Mouse (Mus musculus): Measurements from ENCODE around the gene Rbm6. TPM values are rescaled to one million over a fixed set of nuclear protein-coding genes. Genes with fewer than 3 reads are reported as not detected.

Gene Rbm6
- polyA plus RNA-seq, 1 experiment from 2014 or later: 67.1 TPM

- Histone ChIP-seq H3K27me3 (ENCODE audit: insufficient read depth, poor library complexity, severe bottlenecking) (peaks cover 52% of the 10 kb centered on the region), H3K36me3 (peaks cover 24% of the 10 kb centered on the region), H3K4me1 (peaks cover 24% of the 10 kb centered on the region), H3K4me3 (peak overlapping the region; percentile 58), H3K9me3 (no peaks in the 10 kb centered on the region), H3K27ac (no peak overlapping the region)
- WGBS: 18% methylated on average over 17 of the region's 17 CpGs
- no peak for DNase-seq (ENCODE audit: low spot score)
Measured at GRCm38 (mm10) chr9:107901627-107901914, 28.5 kb upstream of the Rbm6 start.

GRCm38 (mm10) chr9:107900840-107901626 is 28.0 kb upstream of the Rbm6 start:
- 5% methylated on average over 44 of the region's 44 CpGs for WGBS
- no peaks in the 10 kb centered on the region for H3K9me3 ChIP-seq
- H3K27ac ChIP-seq: peak overlapping the region; percentile 37

DNA sequence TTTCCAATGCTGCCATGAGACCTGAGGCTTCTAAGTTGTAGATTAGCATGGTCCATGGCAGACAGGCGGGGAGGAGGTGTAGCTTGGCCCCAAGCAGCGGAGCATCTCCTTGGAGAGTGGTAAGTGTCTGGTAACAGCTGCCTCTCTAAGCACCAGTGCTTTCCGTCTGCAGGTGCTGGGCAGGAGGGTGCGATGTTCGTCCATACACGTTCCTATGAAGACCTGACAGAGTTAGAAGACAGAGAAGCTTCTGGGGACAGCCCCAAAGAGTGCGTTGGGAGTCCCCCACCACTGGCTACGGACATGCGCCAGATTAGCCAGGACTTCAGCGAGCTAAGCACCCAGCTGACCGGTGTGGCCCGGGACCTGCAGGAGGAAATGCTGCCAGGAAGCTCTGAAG is 26.8 kb upstream of the Rbm6 start:
- DNase-seq (ENCODE audit: low spot score): no peak
- Histone ChIP-seq H3K9me3 (no peaks in the 10 kb centered on the region), H3K27ac (no peak overlapping the region), H3K4me1 (peaks cover 15% of the 10 kb centered on the region), H3K36me3 (peaks cover 24% of the 10 kb centered on the region), H3K27me3 (ENCODE audit: insufficient read depth, poor library complexity, severe bottlenecking) (peaks cover 52% of the 10 kb centered on the region), H3K4me3 (no peak overlapping the region)
- 62% methylated on average over 12 of the region's 12 CpGs for WGBS

More at GRCm38 (mm10) chr9:107900840-107901626, 28.0 kb upstream of the Rbm6 start:
- Histone ChIP-seq H3K36me3 (peaks cover 24% of the 10 kb centered on the region), H3K27me3 (ENCODE audit: insufficient read depth, poor library complexity, severe bottlenecking) (peaks cover 52% of the 10 kb centered on the region), H3K4me3 (peak overlapping the region; percentile 58), H3K4me1 (peaks cover 18% of the 10 kb centered on the region)
- DNase-seq (ENCODE audit: low spot score): no peak

- Histone ChIP-seq H3K27me3 (ENCODE audit: insufficient read depth, poor library complexity, severe bottlenecking) (peaks cover 46% of the 10 kb centered on the region), H3K9me3 (no peaks in the 10 kb centered on the region), H3K27ac (no peak overlapping the region), H3K36me3 (peaks cover 24% of the 10 kb centered on the region), H3K4me1 (peaks cover 15% of the 10 kb centered on the region), H3K4me3 (no peak overlapping the region)
- 85% methylated on average over 10 of the region's 10 CpGs for WGBS
- DNase-seq (ENCODE audit: low spot score): no peak
Measured at GRCm38 (mm10) chr9:107898563-107898962, 25.5 kb upstream of the Rbm6 start.

GRCm38 (mm10) chr9:107891023-107891422 is 18.0 kb upstream of the Rbm6 start:
- DNase-seq (ENCODE audit: low spot score): no peak
- 100% methylated on average over 1 of the region's 1 CpGs for WGBS
- Histone ChIP-seq H3K27me3 (ENCODE audit: insufficient read depth, poor library complexity, severe bottlenecking) (peaks cover 8% of the 10 kb centered on the region; the same call in 1 of the 2 replicates), H3K36me3 (no peaks in the 10 kb centered on the region), H3K4me1 (peaks cover 20% of the 10 kb centered on the region), H3K27ac (no peak overlapping the region), H3K4me3 (no peak overlapping the region), H3K9me3 (no peaks in the 10 kb centered on the region)

DNA sequence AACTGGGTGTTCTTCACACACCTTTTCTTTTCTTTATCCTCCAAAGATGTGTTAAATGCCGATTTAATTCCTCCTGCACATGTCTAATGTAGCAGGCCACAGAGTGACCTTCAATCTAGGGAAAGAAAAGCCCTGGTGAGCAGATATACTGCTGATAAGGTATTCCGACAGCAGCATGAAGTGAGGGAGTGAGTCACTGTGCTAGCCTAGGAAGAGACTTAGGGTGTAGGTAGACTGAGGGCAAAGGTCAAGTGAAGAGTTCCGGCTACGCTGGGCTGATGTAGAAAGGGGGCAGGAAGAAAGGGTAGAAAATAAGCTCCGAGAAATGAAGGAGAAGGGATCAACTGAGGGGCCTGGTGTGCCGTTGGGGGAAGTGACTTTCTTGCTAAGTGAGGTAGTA is 17.2 kb upstream of the Rbm6 start:
- WGBS: 72% methylated on average over 6 of the region's 6 CpGs
- no peak for DNase-seq (ENCODE audit: low spot score)
- peaks cover 20% of the 10 kb centered on the region for H3K4me1 ChIP-seq
- H3K9me3 ChIP-seq: no peaks in the 10 kb centered on the region
- H3K4me3 ChIP-seq: no peak overlapping the region
- H3K27me3 ChIP-seq (ENCODE audit: insufficient read depth, poor library complexity, severe bottlenecking): peaks cover 10% of the 10 kb centered on the region; the same call in 1 of the 2 replicates
- H3K27ac ChIP-seq: no peak overlapping the region
- no peaks in the 10 kb centered on the region for H3K36me3 ChIP-seq

DNA sequence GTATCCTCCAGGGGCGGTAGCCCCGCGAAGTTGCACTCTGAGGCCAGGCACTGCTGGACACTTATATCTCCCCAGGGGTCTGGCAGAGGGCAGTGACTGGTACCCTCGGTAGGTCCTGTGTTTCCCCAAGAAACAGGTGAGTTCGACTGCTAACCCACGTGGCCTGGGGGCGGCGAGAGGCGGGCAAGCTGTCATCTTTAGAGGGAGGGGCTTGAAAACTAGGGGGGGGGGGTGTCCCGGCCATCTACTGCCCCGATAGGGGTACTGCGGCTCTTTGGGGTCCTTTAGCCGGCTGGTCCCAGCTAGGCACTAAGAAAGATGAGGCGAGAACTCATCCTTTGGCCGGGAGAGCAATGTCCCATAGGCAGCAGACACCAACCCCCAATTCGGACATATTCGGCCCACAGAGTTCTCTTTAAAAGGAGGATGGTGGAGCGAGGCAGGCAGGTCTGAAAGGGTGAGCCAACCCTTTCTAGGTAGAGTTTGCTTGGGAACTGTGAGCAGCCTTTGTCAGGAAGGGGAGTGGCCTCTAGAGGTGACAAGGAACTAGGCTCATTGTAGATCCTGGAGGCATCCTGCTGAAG is 15.3 kb upstream of the Rbm6 start:
- H3K36me3 ChIP-seq: no peaks in the 10 kb centered on the region
- H3K27ac ChIP-seq: peak overlapping the region; percentile 88
- H3K27me3 ChIP-seq (ENCODE audit: insufficient read depth, poor library complexity, severe bottlenecking): peaks cover 10% of the 10 kb centered on the region; the same call in 1 of the 2 replicates
- 0% methylated on average over 18 of the region's 18 CpGs for WGBS
- DNase-seq (ENCODE audit: low spot score): no peak
- peak overlapping the region; percentile 86 for H3K4me3 ChIP-seq
- peaks cover 20% of the 10 kb centered on the region for H3K4me1 ChIP-seq
- no peaks in the 10 kb centered on the region for H3K9me3 ChIP-seq

- peak within 1 kb of the TSS; percentile 88 for H3K27ac ChIP-seq
- under 1% methylated on average over 28 of the region's 28 CpGs for WGBS
Measured at GRCm38 (mm10) chr9:107887804-107888266, 14.8 kb upstream of the Rbm6 start, which contains the start of gene Mon1a. Gene Mon1a, plus strand, starts transcription at chr9:107888151.

GRCm38 (mm10) chr9:107880411-107880810 is 7.4 kb upstream of the Rbm6 start:
- 68% methylated on average over 4 of the region's 4 CpGs for WGBS
- Histone ChIP-seq H3K9me3 (no peaks in the 10 kb centered on the region), H3K27me3 (ENCODE audit: insufficient read depth, poor library complexity, severe bottlenecking) (no peaks in the 10 kb centered on the region), H3K27ac (no peak overlapping the region), H3K4me3 (no peak overlapping the region), H3K36me3 (no peaks in the 10 kb centered on the region), H3K4me1 (no peaks in the 10 kb centered on the region)
- DNase-seq (ENCODE audit: low spot score): no peak

More at GRCm38 (mm10) chr9:107887804-107888266, 14.8 kb upstream of the Rbm6 start, which contains the start of gene Mon1a:
- H3K4me1 ChIP-seq: peaks cover 20% of the 10 kb centered on the region
- H3K27me3 ChIP-seq (ENCODE audit: insufficient read depth, poor library complexity, severe bottlenecking): peaks cover 10% of the 10 kb centered on the region; the same call in 1 of the 2 replicates
- DNase-seq (ENCODE audit: low spot score): peak; percentile 95
- peak within 1 kb of the TSS; percentile 86 for H3K4me3 ChIP-seq
- no peaks in the 10 kb centered on the region for H3K36me3 ChIP-seq
- H3K9me3 ChIP-seq: no peaks in the 10 kb centered on the region

- Histone ChIP-seq H3K27me3 (ENCODE audit: insufficient read depth, poor library complexity, severe bottlenecking) (no peaks in the 10 kb centered on the region), H3K9me3 (no peaks in the 10 kb centered on the region), H3K4me3 (peak overlapping the region; percentile 86), H3K36me3 (peaks cover 14% of the 10 kb centered on the region; the same call in 1 of the 2 replicates), H3K4me1 (peaks cover 17% of the 10 kb centered on the region), H3K27ac (peak overlapping the region; percentile 98)
- under 1% methylated on average over 80 of the region's 80 CpGs for WGBS
- DNase-seq (ENCODE audit: low spot score): peak; percentile 98
Measured at GRCm38 (mm10) chr9:107872350-107873098, 513 bp downstream of the Rbm6 start.

- Histone ChIP-seq H3K27ac (no peak overlapping the region), H3K4me3 (no peak overlapping the region), H3K9me3 (no peaks in the 10 kb centered on the region), H3K4me1 (peaks cover under 1% of the 10 kb centered on the region; the same call in 1 of the 2 replicates), H3K27me3 (ENCODE audit: insufficient read depth, poor library complexity, severe bottlenecking) (no peaks in the 10 kb centered on the region), H3K36me3 (peaks cover 27% of the 10 kb centered on the region; the same call in 1 of the 2 replicates)
- 92% methylated on average over 2 of the region's 2 CpGs for WGBS
- DNase-seq (ENCODE audit: low spot score): no peak
Measured at GRCm38 (mm10) chr9:107866081-107866480, 7.0 kb downstream of the Rbm6 start.

DNA sequence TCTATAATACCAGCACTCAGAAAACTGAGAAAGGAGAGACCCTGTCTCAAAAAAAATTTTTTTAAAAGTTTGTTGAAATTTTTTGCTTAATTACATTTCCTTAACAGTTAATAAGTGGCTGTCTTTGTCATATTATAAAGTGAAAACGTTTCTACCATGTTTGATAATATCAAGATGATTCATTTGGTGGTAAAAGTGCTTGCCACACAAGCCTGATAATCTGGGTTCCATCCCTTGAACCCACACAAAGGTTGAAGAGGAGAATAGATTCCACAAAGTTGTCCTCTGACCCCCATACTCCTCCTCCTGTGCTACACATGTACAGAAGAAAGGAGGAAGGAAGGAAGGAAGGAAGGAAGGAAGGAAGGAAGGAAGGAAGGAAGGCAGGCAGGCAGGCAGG is 8.5 kb downstream of the Rbm6 start:
- no peak overlapping the region for H3K4me3 ChIP-seq
- no peak for DNase-seq (ENCODE audit: low spot score)
- H3K36me3 ChIP-seq: peaks cover 28% of the 10 kb centered on the region; the same call in 1 of the 2 replicates
- 60% methylated on average over 1 of the region's 1 CpGs for WGBS
- H3K27ac ChIP-seq: no peak overlapping the region
- H3K27me3 ChIP-seq (ENCODE audit: insufficient read depth, poor library complexity, severe bottlenecking): no peaks in the 10 kb centered on the region
- H3K9me3 ChIP-seq: no peaks in the 10 kb centered on the region
- no peaks in the 10 kb centered on the region for H3K4me1 ChIP-seq
